Mouse (Mus musculus): Measurements from ENCODE around the gene Scp2. TPM values are rescaled to one million over a fixed set of nuclear protein-coding genes. Genes with fewer than 3 reads are reported as not detected.
A peak's percentile ranks its signal among the peaks of the same experiment; 100 is the strongest.

Gene Scp2
- polyA plus RNA-seq, 1 experiment from 2014 or later = 247 TPM

DNA sequence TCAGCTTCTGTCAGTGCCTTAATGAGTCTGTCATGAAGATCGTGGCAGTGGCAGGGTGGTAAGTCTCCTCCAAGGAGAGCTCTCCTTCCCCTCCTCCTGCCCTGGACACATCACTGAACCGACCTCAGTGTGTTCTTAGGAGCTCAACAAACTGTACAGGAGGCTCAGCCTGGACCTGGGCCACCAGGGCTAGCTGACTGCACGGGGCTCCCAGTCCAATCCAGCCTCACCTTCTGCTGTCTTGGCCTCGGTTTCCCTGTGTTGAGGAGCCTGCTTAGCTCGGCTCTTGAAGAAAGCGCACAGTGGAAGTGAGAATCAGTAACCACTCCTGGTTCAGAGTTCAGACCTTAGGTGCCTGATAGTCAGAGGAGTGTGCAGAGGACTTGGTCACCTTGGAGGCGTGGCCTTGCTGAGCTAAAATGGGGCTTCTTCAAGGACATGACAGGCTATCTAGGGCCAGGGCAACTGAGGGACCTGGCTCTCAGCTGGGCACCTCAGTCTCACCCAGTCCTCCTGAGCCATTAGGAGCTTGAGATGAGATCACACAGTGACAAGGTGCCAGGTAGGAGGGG is 137.2 kb downstream of the Scp2 start:
- H3K9me3 ChIP-seq (replicated peaks; ENCODE audit: control insufficient read depth, low read length) = no peaks in the 10 kb centered on the region
- WGBS = 78% methylated on average over 7 of the region's 7 CpGs
- H3K4me3 ChIP-seq (replicated peaks; ENCODE audit: low read length) = no peak overlapping the region
- H3K9ac ChIP-seq (ENCODE audit: low read length) = no peak overlapping the region
- H3K27me3 ChIP-seq (ENCODE audit: control insufficient read depth, insufficient read depth, low read length) = no peaks in the 10 kb centered on the region
- ATAC-seq (ENCODE audit: insufficient read depth, low FRiP score) = no peak
- H3K27ac ChIP-seq (ENCODE audit: low read length) = no peak overlapping the region
- H3K4me1 ChIP-seq (ENCODE audit: control insufficient read depth, insufficient read depth, low read length) = peaks cover 6% of the 10 kb centered on the region
- H3K4me2 ChIP-seq (ENCODE audit: low read depth, low read length) = no peak overlapping the region
- no peaks in the 10 kb centered on the region for H3K36me3 ChIP-seq (ENCODE audit: control insufficient read depth, insufficient read depth, low read length)

DNA sequence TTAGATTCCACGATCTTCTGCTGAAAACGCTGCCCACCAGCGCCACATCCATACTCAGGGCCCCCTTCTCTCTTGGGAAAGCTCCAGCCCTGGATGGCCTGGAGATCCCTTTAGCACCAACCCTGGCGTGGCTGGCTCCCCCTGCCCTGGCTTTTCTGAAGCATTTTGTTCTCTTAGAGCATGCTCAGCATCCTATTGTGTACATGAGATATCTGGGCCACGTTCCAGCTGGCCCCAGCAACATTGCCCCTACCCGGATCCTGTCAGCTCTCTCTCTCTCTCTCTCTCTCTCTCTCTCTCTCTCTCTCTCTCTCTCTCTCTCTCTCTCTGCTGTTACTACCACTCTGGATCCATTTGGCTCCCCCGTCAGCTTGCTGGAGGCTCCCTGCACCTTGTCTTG is 139.5 kb downstream of the Scp2 start:
- Histone ChIP-seq H3K27ac (ENCODE audit: low read length) (no peak overlapping the region), H3K4me1 (ENCODE audit: control insufficient read depth, insufficient read depth, low read length) (peaks cover 6% of the 10 kb centered on the region), H3K9ac (ENCODE audit: low read length) (0 out of 2 replicates have a peak overlapping the region, but pooled peaks have one; percentile 16), H3K4me2 (ENCODE audit: low read depth, low read length) (no peak overlapping the region), H3K27me3 (ENCODE audit: control insufficient read depth, insufficient read depth, low read length) (no peaks in the 10 kb centered on the region), H3K4me3 (replicated peaks; ENCODE audit: low read length) (no peak overlapping the region), H3K36me3 (ENCODE audit: control insufficient read depth, insufficient read depth, low read length) (no peaks in the 10 kb centered on the region), H3K9me3 (replicated peaks; ENCODE audit: control insufficient read depth, low read length) (no peaks in the 10 kb centered on the region)
- 49% methylated on average over 7 of the region's 7 CpGs for WGBS
- ATAC-seq (ENCODE audit: insufficient read depth, low FRiP score) = no peak

DNA sequence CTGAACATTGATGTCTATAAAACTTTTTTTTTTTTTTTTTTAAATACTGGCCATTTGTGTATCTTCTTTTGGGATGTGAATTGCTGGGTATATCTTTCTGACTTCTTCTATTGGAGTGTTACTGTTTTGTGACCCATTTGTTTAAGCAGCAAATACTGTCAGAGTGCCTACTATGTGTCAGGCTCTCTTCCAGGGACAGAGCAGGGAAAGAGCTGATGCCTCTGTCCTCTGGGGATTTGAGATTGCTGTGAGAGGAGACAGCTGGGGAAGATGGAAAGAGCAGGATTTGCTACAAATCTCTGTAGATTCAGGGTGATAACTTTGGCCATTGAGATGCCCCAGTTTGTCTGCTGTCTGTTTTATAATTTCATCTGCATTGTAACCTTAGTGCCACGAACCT is 145.4 kb downstream of the Scp2 start:
- no peak overlapping the region for H3K4me3 ChIP-seq (replicated peaks; ENCODE audit: low read length)
- no peaks in the 10 kb centered on the region for H3K9me3 ChIP-seq (replicated peaks; ENCODE audit: control insufficient read depth, low read length)
- no peaks in the 10 kb centered on the region for H3K36me3 ChIP-seq (ENCODE audit: control insufficient read depth, insufficient read depth, low read length)
- peaks cover 7% of the 10 kb centered on the region; the same call in 1 of the 2 replicates for H3K4me1 ChIP-seq (ENCODE audit: control insufficient read depth, insufficient read depth, low read length)
- H3K4me2 ChIP-seq (ENCODE audit: low read depth, low read length) = no peak overlapping the region
- H3K9ac ChIP-seq (ENCODE audit: low read length) = no peak overlapping the region
- WGBS = 65% methylated on average over 1 of the region's 1 CpGs
- no peaks in the 10 kb centered on the region for H3K27me3 ChIP-seq (ENCODE audit: control insufficient read depth, insufficient read depth, low read length)
- ATAC-seq (ENCODE audit: insufficient read depth, low FRiP score) = no peak
- 0 out of 2 replicates have a peak overlapping the region, but pooled peaks have one; percentile 7 for H3K27ac ChIP-seq (ENCODE audit: low read length)

DNA sequence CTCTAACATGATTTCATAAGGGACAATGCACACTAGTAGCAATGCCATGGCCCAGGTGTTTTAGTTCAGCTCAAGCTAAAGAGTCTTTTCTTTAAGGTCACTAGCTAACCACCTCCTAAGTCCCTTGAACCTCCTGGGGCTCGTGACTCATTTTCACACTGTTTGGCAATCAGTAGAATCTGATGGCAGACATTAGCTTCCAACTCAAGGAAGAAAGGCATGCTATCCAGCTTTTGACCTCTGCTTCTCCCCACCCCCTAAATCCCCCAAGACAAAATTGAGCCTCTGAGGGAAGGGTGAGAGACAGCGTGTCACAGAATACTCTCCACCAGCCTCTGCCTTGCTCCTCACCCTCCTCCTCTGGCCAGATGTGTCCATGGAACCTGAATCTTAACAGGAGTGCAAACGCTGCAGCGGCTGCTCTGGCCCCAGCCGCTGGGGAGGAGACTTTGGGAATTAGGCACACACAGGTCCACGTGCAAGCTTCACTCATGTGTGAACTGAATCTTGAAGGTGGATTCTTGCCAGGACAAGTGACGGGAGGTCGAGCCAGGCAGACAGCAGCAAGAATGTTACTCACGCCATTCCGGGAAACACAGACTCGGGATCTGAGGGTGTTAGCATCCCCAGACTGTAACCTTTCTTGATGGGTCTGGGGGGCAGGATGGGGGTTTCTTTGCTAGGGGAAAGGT is 146.0 kb downstream of the Scp2 start:
- H3K9ac ChIP-seq (ENCODE audit: low read length) = no peak overlapping the region
- no peaks in the 10 kb centered on the region for H3K36me3 ChIP-seq (ENCODE audit: control insufficient read depth, insufficient read depth, low read length)
- H3K4me3 ChIP-seq (replicated peaks; ENCODE audit: low read length) = no peak overlapping the region
- H3K27me3 ChIP-seq (ENCODE audit: control insufficient read depth, insufficient read depth, low read length) = no peaks in the 10 kb centered on the region
- 0 out of 2 replicates have a peak overlapping the region, but pooled peaks have one; percentile 7 for H3K27ac ChIP-seq (ENCODE audit: low read length)
- 40% methylated on average over 11 of the region's 11 CpGs for WGBS
- no peak overlapping the region for H3K4me2 ChIP-seq (ENCODE audit: low read depth, low read length)
- no peaks in the 10 kb centered on the region for H3K9me3 ChIP-seq (replicated peaks; ENCODE audit: control insufficient read depth, low read length)
- no peak for ATAC-seq (ENCODE audit: insufficient read depth, low FRiP score)
- H3K4me1 ChIP-seq (ENCODE audit: control insufficient read depth, insufficient read depth, low read length) = peaks cover 7% of the 10 kb centered on the region; the same call in 1 of the 2 replicates

DNA sequence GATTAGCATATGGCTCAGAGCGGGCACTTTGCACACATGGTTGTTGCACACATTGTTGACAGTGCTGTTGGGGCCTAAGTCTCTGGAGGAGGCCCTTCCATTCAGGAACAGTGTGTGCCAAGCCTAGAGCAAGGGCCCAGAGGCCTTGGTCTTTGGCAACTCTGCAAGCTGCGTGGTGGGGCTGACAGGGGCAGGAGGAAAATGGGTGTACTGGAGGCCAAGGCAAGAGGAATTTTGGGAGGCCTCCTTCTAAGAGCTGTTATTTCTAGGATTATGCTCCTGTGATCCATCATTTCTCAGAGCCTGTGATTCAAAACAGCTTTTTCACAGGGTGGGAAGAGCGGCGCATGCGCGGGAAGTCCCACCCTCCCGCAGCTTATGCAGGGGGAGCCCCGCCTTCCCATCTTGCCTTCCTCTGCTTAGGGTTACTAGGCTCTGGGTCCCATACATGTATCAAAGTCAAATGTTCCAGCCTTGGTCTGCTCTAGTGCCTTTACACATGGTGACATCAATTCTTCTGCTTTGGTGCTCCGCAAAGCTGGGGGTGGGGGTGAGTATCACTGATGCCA is 148.3 kb downstream of the Scp2 start:
- no peaks in the 10 kb centered on the region for H3K36me3 ChIP-seq (ENCODE audit: control insufficient read depth, insufficient read depth, low read length)
- no peaks in the 10 kb centered on the region for H3K27me3 ChIP-seq (ENCODE audit: control insufficient read depth, insufficient read depth, low read length)
- no peak overlapping the region for H3K4me2 ChIP-seq (ENCODE audit: low read depth, low read length)
- WGBS = 59% methylated on average over 9 of the region's 9 CpGs
- no peak overlapping the region for H3K9ac ChIP-seq (ENCODE audit: low read length)
- H3K27ac ChIP-seq (ENCODE audit: low read length) = peak overlapping the region; percentile 40; the same call in 1 of the 2 replicates
- peak; percentile 69 for ATAC-seq (ENCODE audit: insufficient read depth, low FRiP score)
- H3K4me3 ChIP-seq (replicated peaks; ENCODE audit: low read length) = no peak overlapping the region
- H3K4me1 ChIP-seq (ENCODE audit: control insufficient read depth, insufficient read depth, low read length) = peaks cover 13% of the 10 kb centered on the region; the same call in 1 of the 2 replicates
- H3K9me3 ChIP-seq (replicated peaks; ENCODE audit: control insufficient read depth, low read length) = no peaks in the 10 kb centered on the region

DNA sequence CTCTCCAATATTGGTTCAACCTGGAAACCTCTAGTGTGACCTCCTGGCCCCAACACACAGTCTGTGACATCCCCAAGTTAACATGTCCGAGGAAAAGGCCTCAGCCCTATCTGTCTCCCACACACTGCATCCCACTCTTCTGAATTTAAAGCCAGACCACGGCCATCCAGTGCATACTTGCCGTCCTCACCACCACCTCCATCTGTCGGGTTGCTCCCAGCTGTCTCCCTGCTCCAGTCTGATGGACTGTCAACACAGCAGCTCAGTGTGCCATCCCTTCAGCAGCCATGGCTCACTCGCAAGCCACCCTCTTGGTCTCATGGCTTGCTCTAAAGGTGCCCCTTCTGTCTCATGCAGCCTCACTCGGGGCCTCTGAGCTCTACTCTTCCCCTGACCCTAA is 149.1 kb downstream of the Scp2 start:
- Histone ChIP-seq H3K27ac (ENCODE audit: low read length) (peak overlapping the region; percentile 40; the same call in 1 of the 2 replicates), H3K9me3 (replicated peaks; ENCODE audit: control insufficient read depth, low read length) (no peaks in the 10 kb centered on the region), H3K36me3 (ENCODE audit: control insufficient read depth, insufficient read depth, low read length) (no peaks in the 10 kb centered on the region), H3K4me1 (ENCODE audit: control insufficient read depth, insufficient read depth, low read length) (peaks cover 14% of the 10 kb centered on the region; the same call in 1 of the 2 replicates), H3K4me3 (replicated peaks; ENCODE audit: low read length) (no peak overlapping the region), H3K9ac (ENCODE audit: low read length) (no peak overlapping the region), H3K4me2 (ENCODE audit: low read depth, low read length) (no peak overlapping the region), H3K27me3 (ENCODE audit: control insufficient read depth, insufficient read depth, low read length) (no peaks in the 10 kb centered on the region)
- ATAC-seq (ENCODE audit: insufficient read depth, low FRiP score) = no peak
- 74% methylated on average over 6 of the region's 6 CpGs for WGBS

DNA sequence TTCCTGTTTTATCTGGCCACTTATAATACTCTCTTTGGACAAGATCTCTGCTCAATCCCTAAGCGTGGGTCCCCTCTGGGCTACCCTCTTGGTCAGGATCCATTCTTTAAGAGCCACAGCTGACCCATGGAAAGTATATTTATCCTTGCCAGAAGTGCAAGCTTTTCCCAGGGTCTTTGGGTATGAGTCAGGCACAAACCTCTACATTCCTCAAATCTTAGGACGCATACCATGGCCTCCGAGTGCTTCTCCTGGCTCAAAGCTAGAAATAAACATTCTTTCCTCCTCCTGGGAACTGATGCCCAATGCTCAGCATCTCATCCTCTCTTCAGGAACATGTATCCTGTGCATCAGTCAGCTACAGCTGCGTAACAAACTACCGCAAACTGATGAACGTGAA is 149.8 kb downstream of the Scp2 start:
- Histone ChIP-seq H3K36me3 (ENCODE audit: control insufficient read depth, insufficient read depth, low read length) (no peaks in the 10 kb centered on the region), H3K4me3 (replicated peaks; ENCODE audit: low read length) (no peak overlapping the region), H3K27ac (ENCODE audit: low read length) (no peak overlapping the region), H3K4me1 (ENCODE audit: control insufficient read depth, insufficient read depth, low read length) (peaks cover 14% of the 10 kb centered on the region; the same call in 1 of the 2 replicates), H3K4me2 (ENCODE audit: low read depth, low read length) (no peak overlapping the region), H3K9ac (ENCODE audit: low read length) (no peak overlapping the region), H3K9me3 (replicated peaks; ENCODE audit: control insufficient read depth, low read length) (no peaks in the 10 kb centered on the region), H3K27me3 (ENCODE audit: control insufficient read depth, insufficient read depth, low read length) (no peaks in the 10 kb centered on the region)
- no peak for ATAC-seq (ENCODE audit: insufficient read depth, low FRiP score)
- 84% methylated on average over 6 of the region's 6 CpGs for WGBS

All from stomach, embryonic 16.5 days (tissue).